Mouse (Mus musculus) embryonic facial prominence, embryonic 11.5 days (tissue): ENCODE results near the gene Efs. TPM values are rescaled to one million over a fixed set of nuclear protein-coding genes. Genes with fewer than 3 reads are reported as not detected.

Source experiments
- ATAC-seq: fragments of 200-750 bp; cut with Nextera tagmentation; replicated peaks from 2 replicates; pipeline ENCODE4 v1.8.0; 2017; ENCODE audit warnings: low read depth; ENCODE audit not compliant: insufficient number of reproducible peaks, low FRiP score, low TSS enrichment
- DNase-seq: peaks from one replicate; pipeline ENCODE4 v3.0.0-alpha.2; 2015; ENCODE audit warnings: low spot score
- H3K27ac ChIP-seq: fragments of 300-500 bp; sonication (generic); replicated peaks from 2 replicates; pipeline ENCODE4 v1.5.1; 2014; ENCODE audit warnings: mild to moderate bottlenecking, low read depth, low read length, control low read depth
- H3K27me3 ChIP-seq: fragments of 300-500 bp; sonication (generic); 2 replicates; pipeline ENCODE4 v1.6.1; 2014; ENCODE audit warnings: mild to moderate bottlenecking, low read length, moderate library complexity, mixed read lengths; ENCODE audit not compliant: control insufficient read depth, insufficient read depth
- H3K36me3 ChIP-seq: fragments of 300-500 bp; sonication (generic); replicated peaks from 2 replicates; pipeline ENCODE4 v1.6.1; 2014; ENCODE audit warnings: low read depth, mild to moderate bottlenecking, low read length, moderate library complexity, mixed read lengths; ENCODE audit not compliant: control insufficient read depth, insufficient read depth
- H3K4me1 ChIP-seq: fragments of 300-500 bp; sonication (generic); 2 replicates; pipeline ENCODE4 v1.6.1; 2014; ENCODE audit warnings: low read length, mixed read lengths; ENCODE audit not compliant: control insufficient read depth, insufficient read depth
- H3K4me2 ChIP-seq: fragments of 300-500 bp; sonication (generic); 2 replicates; pipeline ENCODE4 v1.6.1; 2014; ENCODE audit warnings: low read depth, mild to moderate bottlenecking, control low read depth, low read length, moderate library complexity
- H3K4me3 ChIP-seq: fragments of 300-500 bp; sonication (generic); 2 replicates; pipeline ENCODE4 v1.5.1; 2014; ENCODE audit warnings: low read depth, low read length, control low read depth
- H3K9ac ChIP-seq: fragments of 300-500 bp; sonication (generic); replicated peaks from 2 replicates; pipeline ENCODE4 v1.6.1; 2014; ENCODE audit warnings: mild to moderate bottlenecking, control low read depth, low read length
- H3K9me3 ChIP-seq: fragments of 300-500 bp; sonication (generic); replicated peaks from 2 replicates; pipeline ENCODE4 v1.6.1; 2016; ENCODE audit warnings: mild to moderate bottlenecking, low read length, inconsistent platforms, mixed read lengths; ENCODE audit not compliant: control insufficient read depth
- WGBS: fragments of 180-500 bp; shearing (Covaris S2); extraction: QIAGEN DNeasy Blood & Tissue Kit; methylation state at CpG from one replicate; pipeline ENCODE4 v1.1.7; 2014; 5-methylcytosine and 5-hydroxymethylcytosine counted together
- polyA plus RNA-seq: library from polyadenylated mRNA; unstranded; fragments of >200 nt; fragmentation: Nextera tagmentation; extraction: Ambion mirVana; gene quantifications from 2 replicates; pipeline ENCODE4 v1.2.1, GENCODE M21; 2014

Gene Efs
- polyA plus RNA-seq, 1 experiment from 2014 or later: 29.9 TPM

DNA sequence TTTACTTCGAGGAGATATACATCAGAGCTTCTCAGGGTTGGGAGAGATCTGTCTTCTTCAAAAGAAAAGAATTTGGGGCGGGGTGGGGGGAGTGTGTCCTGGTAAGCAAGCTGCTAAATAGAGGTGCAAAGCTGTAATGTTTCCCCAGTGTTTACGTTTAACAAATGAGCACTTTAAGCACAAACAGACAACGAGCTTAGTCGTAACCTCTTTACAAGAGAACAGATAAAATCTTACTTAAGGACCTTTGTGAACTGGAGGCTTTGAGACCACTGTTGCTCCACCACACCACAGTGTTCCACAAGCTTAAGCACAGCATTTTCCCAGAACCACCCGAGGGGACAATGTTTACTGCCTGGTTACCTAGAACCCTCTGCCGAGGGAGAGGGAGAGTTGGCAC is 1.4 kb upstream of the Efs start:
- Histone ChIP-seq H3K27me3 (no peaks in the 10 kb centered on the region), H3K27ac (peak overlapping the region; percentile 99), H3K4me1 (peaks cover 11% of the 10 kb centered on the region), H3K9ac (peak overlapping the region; percentile 98), H3K36me3 (no peaks in the 10 kb centered on the region; the same call in 1 of the 2 replicates), H3K4me3 (peak overlapping the region; percentile 49), H3K9me3 (no peaks in the 10 kb centered on the region), H3K4me2 (peak overlapping the region; percentile 97)
- no peak for DNase-seq
- WGBS: 15% methylated on average over 7 of the region's 7 CpGs
- no peak for ATAC-seq

GRCm38 (mm10) chr14:54926401-54927158 is 654 bp upstream of the Efs start:
- peaks cover under 1% of the 10 kb centered on the region; the same call in 1 of the 2 replicates for H3K9me3 ChIP-seq
- H3K27ac ChIP-seq: peak overlapping the region; percentile 99
- H3K4me2 ChIP-seq: peak overlapping the region; percentile 97
- DNase-seq (peak; percentile 92), ATAC-seq (peak; percentile 82)
- peak overlapping the region; percentile 98 for H3K9ac ChIP-seq
- peaks cover under 1% of the 10 kb centered on the region; the same call in 1 of the 2 replicates for H3K36me3 ChIP-seq
- WGBS: under 1% methylated on average over 42 of the region's 58 CpGs
- peaks cover 11% of the 10 kb centered on the region for H3K4me1 ChIP-seq
- no peaks in the 10 kb centered on the region for H3K27me3 ChIP-seq
- H3K4me3 ChIP-seq: peak overlapping the region; percentile 49

DNA sequence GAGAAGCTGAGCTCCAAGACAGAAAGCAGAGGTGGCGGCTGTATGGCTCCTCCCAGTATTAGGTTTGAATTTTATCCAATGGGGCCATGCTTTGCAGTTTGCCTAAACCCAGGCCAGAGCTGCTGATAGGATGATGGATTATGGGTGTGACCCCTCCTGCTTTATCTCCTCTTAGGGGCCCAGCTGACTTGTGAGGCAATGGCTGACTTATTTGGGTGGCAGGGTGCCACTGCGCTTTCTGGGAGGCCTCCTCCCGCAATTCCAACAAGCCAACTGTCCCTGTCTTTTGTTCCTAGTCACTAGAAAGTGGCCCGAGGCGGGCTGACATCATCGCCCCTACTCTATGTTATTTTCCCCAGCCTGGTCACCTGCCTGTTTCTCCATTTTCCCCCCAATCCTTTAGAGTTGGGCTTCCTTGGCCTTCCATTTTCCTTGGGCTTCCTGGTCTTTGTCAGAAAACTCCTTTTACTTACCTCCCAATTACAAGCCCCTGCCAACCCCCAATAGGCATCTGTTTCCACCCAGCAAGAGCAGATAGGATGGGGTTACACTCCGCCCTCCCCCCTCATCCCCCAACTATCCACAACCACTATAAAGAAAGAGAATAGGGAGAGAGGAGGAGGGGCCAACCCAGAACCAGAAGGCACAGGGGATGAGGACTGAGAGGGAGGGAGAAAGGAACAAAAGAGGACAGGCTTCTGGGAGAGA is 1.1 kb downstream of the Efs start:
- peaks cover 10% of the 10 kb centered on the region for H3K9me3 ChIP-seq
- H3K27ac ChIP-seq: peak overlapping the region; percentile 99
- peaks cover 11% of the 10 kb centered on the region for H3K36me3 ChIP-seq
- H3K27me3 ChIP-seq: no peaks in the 10 kb centered on the region
- 11% methylated on average over 7 of the region's 7 CpGs for WGBS
- DNase-seq: peak; percentile 77
- H3K4me2 ChIP-seq: peak overlapping the region; percentile 97
- H3K9ac ChIP-seq: peak overlapping the region; percentile 98
- ATAC-seq: peak; percentile 65
- H3K4me1 ChIP-seq: peaks cover 11% of the 10 kb centered on the region
- peak overlapping the region; percentile 49 for H3K4me3 ChIP-seq

DNA sequence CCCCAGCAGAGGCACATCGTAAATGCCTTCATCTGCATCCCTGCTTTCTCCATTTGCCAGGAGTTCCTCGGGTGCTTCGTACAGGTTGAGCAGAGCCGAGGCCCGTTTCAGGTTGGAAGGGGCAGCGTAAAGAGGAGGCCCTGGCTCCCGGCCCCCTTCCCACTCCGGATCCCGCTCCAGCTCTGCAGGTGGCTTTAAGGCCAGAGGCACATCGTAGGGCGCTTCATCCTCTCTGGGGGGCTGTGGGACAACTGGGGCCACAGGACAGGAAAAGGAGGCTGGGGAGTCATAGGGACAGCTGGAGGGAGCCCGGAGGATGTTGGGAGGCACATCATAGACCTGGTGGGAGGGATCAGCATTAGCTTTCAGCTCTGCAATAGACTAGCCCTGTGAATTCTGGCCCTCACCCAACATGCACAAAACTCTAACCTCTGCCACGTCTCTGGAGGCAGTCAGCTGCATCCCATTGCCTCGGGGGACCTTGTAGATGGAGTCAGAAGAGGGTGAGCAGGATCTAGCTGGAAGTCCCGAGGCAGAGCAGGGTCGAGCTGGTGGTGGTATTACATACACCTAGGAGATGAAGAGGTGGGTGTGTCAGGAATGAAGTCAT is 5.7 kb downstream of the Efs start:
- Histone ChIP-seq H3K36me3 (peaks cover 17% of the 10 kb centered on the region), H3K9me3 (peaks cover 10% of the 10 kb centered on the region), H3K4me2 (no peak overlapping the region), H3K4me3 (no peak overlapping the region), H3K4me1 (peaks cover 3% of the 10 kb centered on the region), H3K9ac (no peak overlapping the region), H3K27me3 (no peaks in the 10 kb centered on the region), H3K27ac (no peak overlapping the region)
- 92% methylated on average over 16 of the region's 16 CpGs for WGBS
- no peak for DNase-seq
- no peak for ATAC-seq

- WGBS: 19% methylated on average over 10 of the region's 10 CpGs
- no peaks in the 10 kb centered on the region; the same call in 1 of the 2 replicates for H3K4me1 ChIP-seq
- ATAC-seq (peak; percentile 14; the same call in 1 of the 2 replicates), DNase-seq (no peak)
- H3K27ac ChIP-seq: no peak overlapping the region
- peaks cover 6% of the 10 kb centered on the region for H3K36me3 ChIP-seq
- peak overlapping the region; percentile 89 for H3K4me3 ChIP-seq
- no peaks in the 10 kb centered on the region for H3K9me3 ChIP-seq
- H3K4me2 ChIP-seq: peak overlapping the region; percentile 98
- peak overlapping the region; percentile 87 for H3K9ac ChIP-seq
- no peaks in the 10 kb centered on the region for H3K27me3 ChIP-seq
Observed at GRCm38 (mm10) chr14:54913343-54913742, 12.6 kb downstream of the Efs start.

DNA sequence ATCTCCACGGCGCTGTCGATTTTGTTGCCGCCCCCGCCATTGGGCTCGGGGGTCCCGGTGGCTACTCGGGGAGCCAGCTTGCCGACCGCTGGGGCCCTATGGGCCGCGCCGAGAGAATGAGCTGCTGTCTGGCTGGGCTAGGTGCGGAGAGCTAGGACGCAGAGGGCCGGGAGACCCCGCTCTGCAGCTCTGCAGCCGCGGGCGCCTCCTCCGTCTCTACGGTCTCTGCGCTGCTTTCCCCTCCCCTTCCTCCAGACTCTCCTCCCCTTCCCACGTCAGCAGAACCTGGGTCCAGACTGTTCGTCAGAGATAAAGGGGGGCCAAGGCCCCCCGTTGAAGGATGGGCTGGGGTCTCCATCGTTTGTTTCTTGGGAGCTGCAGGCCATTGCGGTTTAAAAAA is 13.0 kb downstream of the Efs start, which contains the start of gene Slc22a17:
Gene Slc22a17 (minus strand): TSS at position 247 of the 400 bp plus-strand sequence.
- Histone ChIP-seq H3K36me3 (peaks cover 6% of the 10 kb centered on the region), H3K27ac (peak within 1 kb of the TSS; percentile 78), H3K27me3 (no peaks in the 10 kb centered on the region), H3K9ac (peak within 1 kb of the TSS; percentile 87), H3K4me2 (peak within 1 kb of the TSS; percentile 98), H3K9me3 (no peaks in the 10 kb centered on the region), H3K4me3 (peak within 1 kb of the TSS; percentile 89), H3K4me1 (no peaks in the 10 kb centered on the region; the same call in 1 of the 2 replicates)
- DNase-seq (peak; percentile 93), ATAC-seq (peak; percentile 93)
- WGBS: 0% methylated on average over 28 of the region's 28 CpGs

- Histone ChIP-seq H3K36me3 (peaks cover 5% of the 10 kb centered on the region), H3K27me3 (no peaks in the 10 kb centered on the region), H3K9me3 (no peaks in the 10 kb centered on the region), H3K4me3 (peak overlapping the region; percentile 89), H3K4me1 (no peaks in the 10 kb centered on the region; the same call in 1 of the 2 replicates), H3K4me2 (peak overlapping the region; percentile 98), H3K9ac (peak overlapping the region; percentile 87), H3K27ac (peak overlapping the region; percentile 78)
- WGBS: 2% methylated on average over 41 of the region's 69 CpGs
- DNase-seq (peak; percentile 40), ATAC-seq (peak; percentile 45; the same call in 1 of the 2 replicates)
Observed at GRCm38 (mm10) chr14:54912109-54912850, 13.6 kb downstream of the Efs start.
